Mouse (Mus musculus) thymus, postnatal 4 days (tissue): ENCODE data around the gene Eif2s3x.

Source experiments
- DNase-seq: peaks from one replicate; pipeline ENCODE4 v3.0.0; 2021

Eif2s3x gene

DNA sequence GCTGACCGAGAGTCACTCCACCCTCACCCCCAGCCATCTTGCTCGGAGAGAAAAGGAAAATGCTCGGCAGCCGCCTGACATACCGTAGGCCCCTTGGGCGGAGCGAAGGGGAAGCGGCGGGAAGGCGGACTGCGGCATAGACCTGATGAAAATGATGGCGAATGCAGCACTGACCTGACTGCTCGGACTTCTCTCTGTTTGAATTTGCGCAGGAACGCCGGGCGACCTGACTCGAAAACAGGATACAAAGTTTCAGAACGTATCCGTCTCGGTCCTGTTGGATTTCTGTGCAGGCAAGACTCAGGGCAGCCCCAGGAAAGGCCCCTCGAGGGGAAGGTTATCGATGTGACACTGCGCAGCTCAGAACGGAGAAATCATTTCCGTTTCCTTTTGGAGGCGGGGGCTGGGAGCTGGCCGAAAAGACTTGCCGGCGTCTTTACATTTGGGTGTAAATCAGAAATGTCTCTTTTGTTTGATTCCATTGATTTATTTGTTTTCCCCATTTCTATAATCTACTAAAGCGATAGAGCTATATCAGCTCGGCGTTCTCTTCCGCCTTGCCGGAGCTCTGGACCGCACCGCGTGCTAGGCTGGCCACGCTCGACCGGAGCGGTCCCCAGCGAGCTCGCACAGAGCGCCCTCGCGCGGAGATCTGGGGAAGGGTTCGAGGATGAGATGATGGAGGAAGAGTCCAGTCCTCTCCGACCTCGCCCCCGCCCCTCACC is at the start of gene Eif2s3x:
TSS of gene Eif2s3x (minus strand) at position 266 of the 725 bp plus-strand sequence.
- DNase-seq = peak; percentile 86

DNA sequence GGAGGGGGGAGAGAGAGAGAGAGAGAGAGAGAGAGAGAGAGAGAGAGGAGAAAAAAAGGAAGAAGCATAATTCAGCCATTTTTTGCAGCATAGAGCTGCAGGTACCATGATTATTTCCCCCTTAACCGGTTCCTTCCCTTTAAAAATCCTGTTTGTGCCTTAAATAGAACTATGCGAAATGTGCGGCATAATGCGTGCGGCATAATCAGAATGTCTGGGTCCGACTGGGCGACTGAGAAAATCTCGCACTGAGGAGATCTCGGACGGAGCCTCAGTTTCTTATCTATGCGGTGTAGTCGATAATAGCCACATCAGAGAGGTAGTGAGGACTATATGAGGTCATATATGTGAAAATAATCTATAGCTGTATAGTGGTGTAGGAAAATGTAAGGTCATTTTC is 22.9 kb upstream of the Eif2s3x start:
- peak; percentile 5 for DNase-seq

- DNase-seq = no peak
Observed at GRCm38 (mm10) chrX:94235190-94235555, 22.5 kb upstream of the Eif2s3x start.

GRCm38 (mm10) chrX:94234532-94235189 is 22.0 kb upstream of the Eif2s3x start, which contains the start of gene Klhl15:
Klhl15 (plus strand) TSS chrX:94234599.
- DNase-seq = peak; percentile 89

DNA sequence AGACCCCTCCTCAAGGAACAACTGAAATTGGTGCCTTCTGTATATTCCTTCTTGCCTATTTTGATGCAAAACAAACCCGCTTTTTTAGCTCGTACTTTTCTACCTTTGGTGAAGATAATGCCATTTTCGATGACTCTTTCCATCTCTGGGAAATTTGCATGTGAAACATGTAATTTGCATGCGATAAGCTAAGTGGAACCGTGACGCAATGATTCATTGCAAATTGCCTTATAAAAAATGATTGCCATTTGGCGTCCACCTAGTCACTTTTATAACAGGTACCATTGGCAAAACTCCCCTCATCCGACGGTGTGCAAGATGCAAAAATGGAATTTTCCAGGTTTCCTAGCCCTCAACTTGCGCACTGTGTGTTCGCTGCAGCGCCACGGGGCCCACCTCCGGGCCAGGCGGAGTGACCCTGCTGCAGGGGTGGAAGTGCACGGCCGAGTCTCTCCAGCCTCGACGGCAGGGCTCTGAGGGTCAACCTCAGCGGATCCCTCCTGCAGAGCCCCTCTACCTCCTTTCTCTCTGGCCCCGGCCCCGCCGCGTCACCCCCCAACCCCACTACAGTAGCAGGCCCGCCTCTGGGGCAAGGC is 21.4 kb upstream of the Eif2s3x start:
- no peak for DNase-seq

- DNase-seq = peak; percentile 59
Observed at GRCm38 (mm10) chrX:94233432-94233831, 20.8 kb upstream of the Eif2s3x start.

DNA sequence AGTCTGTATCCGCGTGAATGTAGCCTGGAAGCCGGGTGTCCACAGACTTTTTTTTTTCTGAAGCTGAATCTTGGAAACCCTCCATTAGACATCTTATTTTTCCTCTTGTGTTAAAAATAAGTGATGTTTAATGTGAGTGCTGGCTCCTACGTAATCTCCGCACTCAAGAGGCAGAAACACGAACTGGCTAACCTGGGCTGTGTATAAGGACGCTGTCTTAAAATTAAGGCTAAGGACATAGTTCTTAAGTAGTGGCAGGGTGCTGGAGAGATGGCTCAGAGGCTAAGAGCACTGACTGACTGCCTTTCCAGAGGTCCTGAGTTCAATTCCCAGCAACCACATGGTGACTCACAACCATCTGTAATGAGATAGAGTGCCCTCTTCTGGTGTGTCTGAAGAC is 722 bp upstream of the Eif2s3x start:
- DNase-seq = no peak

DNA sequence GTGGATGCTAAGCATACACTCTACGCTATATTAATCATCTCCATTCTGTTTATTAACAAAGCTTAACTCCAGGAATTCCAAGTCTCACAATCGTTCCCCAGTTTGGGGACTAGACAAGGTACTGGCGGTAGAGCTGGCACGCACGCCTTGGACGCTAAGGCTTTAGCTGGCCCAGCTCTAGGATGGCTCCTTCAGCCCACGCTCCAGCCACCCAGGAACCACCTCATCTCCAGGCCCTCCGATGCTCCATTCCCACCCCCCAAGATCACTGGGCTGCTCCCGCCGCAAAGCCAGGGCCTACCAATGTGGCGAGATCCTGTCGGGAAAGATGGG is 432 bp downstream of the Eif2s3x start:
- no peak for DNase-seq

GRCm38 (mm10) chrX:94197789-94198188 is 14.9 kb downstream of the Eif2s3x start:
- peak; percentile 53 for DNase-seq

- DNase-seq = peak; percentile 52
Observed at GRCm38 (mm10) chrX:94193901-94194300, 18.8 kb downstream of the Eif2s3x start.

- no peak for DNase-seq
Observed at GRCm38 (mm10) chrX:94185156-94185555, 27.5 kb downstream of the Eif2s3x start.

DNA sequence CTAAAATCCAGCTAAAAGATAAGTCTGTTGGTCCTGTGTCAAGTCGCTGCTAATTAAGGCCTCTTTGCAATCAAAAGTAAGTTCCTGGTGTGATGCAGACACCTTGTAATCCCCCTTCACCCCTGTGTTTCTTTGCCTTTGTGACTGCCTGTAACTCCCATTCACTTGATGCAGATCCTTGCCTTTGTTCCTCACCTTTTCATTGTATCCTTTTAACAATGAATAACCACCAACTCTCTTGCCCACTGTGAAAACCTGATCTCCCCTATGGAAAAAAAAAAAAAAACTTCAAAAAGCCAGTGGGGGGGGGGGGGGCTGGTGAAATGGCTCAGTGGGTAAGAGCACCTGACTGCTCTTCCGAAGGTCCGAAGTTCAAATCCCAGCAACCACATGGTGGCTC is 28.8 kb downstream of the Eif2s3x start:
- no peak for DNase-seq

GRCm38 (mm10) chrX:94177715-94178340 is 34.8 kb downstream of the Eif2s3x start:
- DNase-seq = peak; percentile 85

DNA sequence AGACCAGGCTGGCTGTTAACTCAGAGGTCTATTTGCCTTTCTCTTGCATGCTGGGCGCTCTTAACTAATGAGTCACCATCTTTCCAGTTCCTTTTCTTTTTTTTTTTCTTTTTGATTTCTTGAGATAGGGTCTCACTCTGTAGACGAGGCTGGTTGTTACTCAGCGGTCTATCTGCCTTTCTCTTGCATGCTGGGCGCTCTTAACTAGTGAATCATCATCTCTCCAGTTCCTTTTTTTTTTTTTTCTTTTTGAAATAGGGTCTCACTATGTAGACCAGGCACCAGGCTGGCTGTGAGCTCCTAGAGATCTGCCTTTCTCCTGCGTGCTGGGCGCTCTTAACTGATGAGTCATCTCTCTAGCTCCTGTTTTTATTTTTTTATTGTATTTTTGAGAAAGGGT is 43.3 kb downstream of the Eif2s3x start:
- DNase-seq = no peak

DNA sequence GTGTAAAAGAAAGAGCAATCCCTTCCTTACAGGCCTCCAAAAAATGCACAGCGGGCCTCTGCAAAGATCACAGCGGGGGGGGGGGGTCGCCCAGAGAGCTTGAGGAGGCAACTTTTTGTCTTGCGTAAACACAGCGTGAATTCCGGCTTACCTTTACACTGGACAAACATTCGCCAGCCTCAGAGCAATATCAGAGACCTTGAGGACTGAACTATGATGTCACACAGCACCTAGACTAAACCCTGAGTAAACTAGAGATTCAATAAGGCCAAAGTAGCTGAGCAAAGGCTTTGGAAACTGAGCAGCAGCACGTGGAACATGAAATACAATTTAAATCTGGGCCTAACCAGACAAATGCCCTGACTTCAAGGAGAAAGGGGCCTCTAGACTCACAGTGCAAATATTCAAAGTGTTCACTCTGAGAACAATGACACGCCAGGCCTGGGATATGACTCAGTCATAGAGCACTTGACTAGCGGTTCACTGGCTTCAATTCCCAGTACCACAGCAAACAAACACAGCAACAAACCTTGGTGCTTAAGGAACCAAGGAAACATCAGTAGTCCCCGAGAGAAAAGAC is 60.3 kb downstream of the Eif2s3x start:
- no peak for DNase-seq

GRCm38 (mm10) chrX:94150471-94150870 is 62.2 kb downstream of the Eif2s3x start:
- DNase-seq = no peak

DNA sequence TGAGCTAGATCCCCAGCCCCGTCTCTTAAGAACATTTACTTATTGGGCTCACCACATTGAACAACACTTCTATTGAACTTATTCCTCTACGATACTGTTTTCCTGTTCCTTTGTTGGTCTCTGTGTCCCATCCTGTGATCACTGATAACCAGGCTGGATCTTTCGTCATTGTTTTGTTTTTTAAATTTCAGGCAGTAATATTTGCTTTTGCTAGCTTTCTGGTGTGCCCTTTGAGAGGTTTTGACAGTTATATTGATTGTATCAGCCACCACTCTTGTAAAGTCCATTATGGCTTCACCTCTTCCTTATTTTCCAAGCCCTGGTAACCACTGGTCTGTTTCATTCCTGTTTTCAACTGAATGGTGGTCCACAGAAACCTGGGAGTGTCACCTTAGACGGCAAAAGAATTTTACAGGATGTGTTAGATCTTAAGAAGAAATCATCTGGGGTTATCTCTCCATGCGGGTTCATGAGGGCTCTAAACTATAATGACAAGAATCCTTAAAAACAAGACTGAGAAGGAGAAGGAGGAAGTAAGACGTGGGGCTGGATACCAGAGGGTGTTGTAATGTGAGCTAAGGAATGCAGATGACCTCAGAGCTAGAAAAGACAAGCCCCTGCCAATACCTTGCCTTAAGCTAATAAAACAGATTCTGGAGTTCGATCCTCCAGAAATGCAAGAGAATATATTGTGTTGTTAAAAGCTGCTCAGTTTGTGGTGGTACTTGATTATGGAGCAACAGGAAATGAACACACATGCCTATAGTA is 70.5 kb downstream of the Eif2s3x start:
- DNase-seq = no peak

DNA sequence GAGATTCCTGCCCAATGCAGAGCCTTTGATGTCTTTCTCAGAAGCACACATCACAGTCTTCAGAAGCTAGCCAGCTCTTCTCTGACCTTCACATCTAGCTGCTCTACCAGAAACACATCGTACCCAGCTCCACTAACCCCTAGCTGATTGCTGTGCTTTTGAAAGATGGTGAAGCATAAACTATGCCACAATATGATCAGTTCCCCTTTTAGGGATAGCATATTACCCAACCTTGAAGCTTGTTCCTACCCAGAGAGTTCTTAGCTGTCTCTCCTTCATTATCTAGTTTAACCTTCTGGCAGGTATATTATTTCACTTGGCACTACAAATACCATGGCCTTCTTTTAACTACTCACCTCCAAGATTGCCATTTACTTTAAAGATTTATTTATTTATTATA is 72.6 kb downstream of the Eif2s3x start:
- DNase-seq = no peak
